Mouse (Mus musculus) limb, embryonic 12.5 days (tissue): ENCODE data around the gene Mgat5. TPM values are rescaled to one million over a fixed set of nuclear protein-coding genes. Genes with fewer than 3 reads are reported as not detected.

Experiments
- ATAC-seq: fragments of 200-750 bp; cut with Nextera tagmentation; 2 replicates; pipeline ENCODE4 v1.8.0; 2017; ENCODE audit warnings: low read depth, moderate TSS enrichment; ENCODE audit not compliant: insufficient number of reproducible peaks, insufficient read depth, low FRiP score, low TSS enrichment
- H3K27ac ChIP-seq: fragments of 300-500 bp; sonication (generic); 2 replicates; pipeline ENCODE4 v1.5.1; 2016; ENCODE audit warnings: mild to moderate bottlenecking, moderate library complexity
- H3K27me3 ChIP-seq: fragments of 300-500 bp; sonication (generic); 2 replicates; pipeline ENCODE4 v1.6.1; 2016; ENCODE audit warnings: mild to moderate bottlenecking, moderate library complexity
- H3K36me3 ChIP-seq: fragments of 300-500 bp; sonication (generic); 2 replicates; pipeline ENCODE4 v1.6.1; 2016; ENCODE audit warnings: mild to moderate bottlenecking, moderate library complexity
- H3K4me1 ChIP-seq: fragments of 300-500 bp; sonication (generic); replicated peaks from 2 replicates; pipeline ENCODE4 v1.6.1; 2016
- H3K4me2 ChIP-seq: fragments of 300-500 bp; sonication (generic); 2 replicates; pipeline ENCODE4 v1.6.1; 2016; ENCODE audit warnings: mild to moderate bottlenecking, moderate library complexity
- H3K4me3 ChIP-seq: fragments of 300-500 bp; sonication (generic); replicated peaks from 2 replicates; pipeline ENCODE4 v1.5.1; 2016; ENCODE audit warnings: mild to moderate bottlenecking
- H3K9ac ChIP-seq: fragments of 300-500 bp; sonication (generic); replicated peaks from 2 replicates; pipeline ENCODE4 v1.6.1; 2016; ENCODE audit warnings: mild to moderate bottlenecking, moderate library complexity
- H3K9me3 ChIP-seq: fragments of 300-500 bp; sonication (generic); 2 replicates; pipeline ENCODE4 v1.6.1; 2016; ENCODE audit warnings: mild to moderate bottlenecking, moderate library complexity
- WGBS: fragments of 180-500 bp; shearing (Covaris S2); methylation state at CpG from one replicate; pipeline ENCODE4 v1.1.7; 2016; 5-methylcytosine and 5-hydroxymethylcytosine counted together
- polyA plus RNA-seq: library from polyadenylated mRNA; unstranded; fragments of >200 nt; fragmentation: Nextera tagmentation; extraction: Ambion mirVana; gene quantifications from 2 replicates; pipeline ENCODE4 v1.2.1, GENCODE M21; 2016

Gene Mgat5
- polyA plus RNA-seq, 1 experiment from 2014 or later: 6.2 TPM

DNA sequence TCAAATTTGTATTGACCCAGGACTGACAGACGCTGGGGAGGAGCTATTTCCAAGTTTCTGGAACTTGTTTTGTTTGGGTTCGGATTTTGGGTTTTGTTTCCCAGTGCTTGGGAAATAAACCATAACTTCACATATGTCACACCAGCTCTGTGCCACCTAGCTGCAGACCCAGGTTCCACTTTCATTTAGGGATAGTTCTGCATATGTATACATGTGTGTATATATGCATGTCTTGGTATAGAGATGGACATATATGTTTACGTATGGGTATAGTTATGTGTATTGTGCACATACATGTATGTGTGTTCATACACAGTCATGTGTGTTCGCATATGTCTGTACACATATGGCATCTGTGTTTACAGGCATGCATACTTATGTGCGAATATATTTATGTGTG, 326.9 kb downstream of the Mgat5 start:
- H3K4me3 ChIP-seq: no peak overlapping the region
- peak overlapping the region; percentile 26; the same call in 1 of the 2 replicates for H3K4me2 ChIP-seq
- no peak overlapping the region for H3K9ac ChIP-seq
- no peaks in the 10 kb centered on the region for H3K9me3 ChIP-seq
- ATAC-seq: no peak
- H3K27me3 ChIP-seq: no peaks in the 10 kb centered on the region
- H3K36me3 ChIP-seq: no peaks in the 10 kb centered on the region
- peaks cover 30% of the 10 kb centered on the region for H3K4me1 ChIP-seq
- WGBS: 59% methylated on average over 5 of the region's 5 CpGs
- no peak overlapping the region for H3K27ac ChIP-seq

DNA sequence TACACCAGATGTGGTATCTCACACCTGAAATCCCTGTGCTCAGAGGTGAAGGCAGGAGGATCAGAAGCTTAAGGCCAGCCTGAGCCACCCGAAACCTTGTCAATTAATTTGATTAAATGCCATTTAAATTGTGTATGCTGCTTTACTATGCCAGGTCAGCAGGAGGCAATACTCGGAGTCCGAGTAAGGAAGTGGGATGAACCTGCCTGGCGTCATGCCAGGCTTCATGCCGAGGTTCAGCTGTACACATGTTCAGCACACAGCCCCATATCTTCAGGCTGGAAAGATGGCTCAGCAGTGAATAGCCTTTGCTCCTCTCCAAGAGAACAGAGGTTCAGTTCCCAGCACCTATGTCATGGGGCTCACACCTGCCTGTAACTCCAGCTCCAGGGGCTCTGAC, 331.6 kb downstream of the Mgat5 start:
- no peaks in the 10 kb centered on the region for H3K27me3 ChIP-seq
- H3K4me3 ChIP-seq: peak overlapping the region; percentile 10
- H3K27ac ChIP-seq: peak overlapping the region; percentile 88
- H3K4me2 ChIP-seq: peak overlapping the region; percentile 52
- ATAC-seq: peak; percentile 64
- H3K9me3 ChIP-seq: peaks cover 5% of the 10 kb centered on the region; the same call in 1 of the 2 replicates
- H3K4me1 ChIP-seq: peaks cover 45% of the 10 kb centered on the region
- WGBS: 19% methylated on average over 5 of the region's 5 CpGs
- H3K36me3 ChIP-seq: no peaks in the 10 kb centered on the region
- H3K9ac ChIP-seq: no peak overlapping the region

DNA sequence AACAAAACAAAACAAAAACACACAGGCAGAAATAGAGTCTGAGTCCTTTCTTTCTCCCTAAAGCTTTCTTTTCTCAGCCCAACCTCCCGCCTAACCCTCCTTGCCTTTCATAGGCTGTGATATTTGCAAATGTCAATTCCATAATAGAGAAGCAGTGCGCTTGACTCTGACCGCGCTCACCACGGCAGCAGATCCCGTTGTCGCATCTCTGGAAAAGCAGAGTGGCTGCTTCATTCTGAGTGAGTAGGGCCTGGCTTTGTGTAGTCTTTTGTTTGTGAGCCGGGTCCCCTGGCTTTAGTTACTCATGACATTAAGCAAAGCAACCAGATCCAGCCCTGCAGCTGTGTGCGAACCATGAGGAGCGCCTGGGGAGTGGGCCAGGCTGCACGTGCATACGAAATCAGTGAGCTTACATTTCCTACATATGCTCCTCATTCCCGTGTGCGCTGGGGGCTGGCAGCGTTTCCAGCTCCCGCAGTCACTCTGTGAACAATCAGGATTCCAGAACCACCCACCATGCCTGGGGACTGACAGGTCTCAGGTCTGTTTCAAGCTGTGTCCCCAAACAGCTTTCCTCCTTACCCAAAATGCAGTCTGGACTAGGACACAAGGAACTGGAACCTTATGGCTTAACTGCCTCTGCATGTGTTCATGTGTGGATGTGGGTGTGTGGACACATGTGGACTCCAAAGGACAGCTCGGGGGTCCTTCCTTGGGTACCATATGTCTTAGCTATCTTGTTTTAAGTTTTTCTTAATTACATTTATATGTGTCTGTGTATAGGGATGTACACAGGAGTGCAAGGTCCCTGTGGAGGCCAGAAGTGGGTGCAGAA, 332.6 kb downstream of the Mgat5 start:
- WGBS: 14% methylated on average over 17 of the region's 17 CpGs
- no peaks in the 10 kb centered on the region for H3K27me3 ChIP-seq
- ATAC-seq: peak; percentile 79
- peaks cover 42% of the 10 kb centered on the region for H3K4me1 ChIP-seq
- H3K9ac ChIP-seq: no peak overlapping the region; the same call in 1 of the 2 replicates
- H3K4me3 ChIP-seq: peak overlapping the region; percentile 10
- H3K4me2 ChIP-seq: peak overlapping the region; percentile 52
- peak overlapping the region; percentile 88 for H3K27ac ChIP-seq
- peaks cover 5% of the 10 kb centered on the region; the same call in 1 of the 2 replicates for H3K9me3 ChIP-seq
- no peaks in the 10 kb centered on the region for H3K36me3 ChIP-seq
